Mouse (Mus musculus): Measurements from ENCODE around the gene Ninj2.
"Not testable (repeated sequence)": the region's sequence is repeated elsewhere in the genome, so short reads cannot be mapped to it uniquely, and the experiment has no call there.

Gene Ninj2

GRCm38 (mm10) chr6:120093100-120093499 is at the start of gene Ninj2:
Gene Ninj2 (plus strand): TSS chr6:120093350.
- no peak for DNase-seq (ENCODE audit: extremely low spot score, low spot score)

- DNase-seq (ENCODE audit: extremely low spot score, low spot score), result no peak
Observed at GRCm38 (mm10) chr6:120045406-120045805, 47.7 kb upstream of the Ninj2 start.

DNA sequence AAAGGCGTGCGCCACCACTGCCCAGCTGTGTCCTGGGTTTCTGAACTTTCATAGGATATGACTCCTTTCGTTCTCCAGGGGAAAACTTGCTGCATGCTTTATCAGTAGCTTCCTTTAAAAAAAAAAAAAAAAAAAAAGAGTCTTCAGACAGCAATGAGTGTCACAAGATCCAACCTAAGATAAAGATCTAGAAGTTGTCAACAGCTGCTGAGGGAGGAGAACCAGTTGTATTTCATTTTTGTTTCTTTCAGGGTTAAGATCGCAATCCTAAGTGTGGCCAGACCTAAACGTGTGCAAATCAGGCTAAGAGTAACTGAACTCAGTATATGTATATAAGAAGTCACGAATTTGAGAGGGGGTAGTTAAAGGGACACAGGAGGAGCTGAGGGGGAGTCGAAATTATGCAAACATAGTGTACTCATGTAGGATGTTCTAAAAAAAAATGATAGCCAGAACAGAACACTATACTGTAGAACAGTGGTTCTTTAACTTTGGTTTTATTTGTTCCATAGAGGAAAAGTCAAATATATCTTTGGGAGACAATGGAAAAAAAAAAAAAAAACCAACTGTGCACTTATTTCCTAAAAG is 45.4 kb upstream of the Ninj2 start:
- no peak for DNase-seq (ENCODE audit: extremely low spot score, low spot score)

DNA sequence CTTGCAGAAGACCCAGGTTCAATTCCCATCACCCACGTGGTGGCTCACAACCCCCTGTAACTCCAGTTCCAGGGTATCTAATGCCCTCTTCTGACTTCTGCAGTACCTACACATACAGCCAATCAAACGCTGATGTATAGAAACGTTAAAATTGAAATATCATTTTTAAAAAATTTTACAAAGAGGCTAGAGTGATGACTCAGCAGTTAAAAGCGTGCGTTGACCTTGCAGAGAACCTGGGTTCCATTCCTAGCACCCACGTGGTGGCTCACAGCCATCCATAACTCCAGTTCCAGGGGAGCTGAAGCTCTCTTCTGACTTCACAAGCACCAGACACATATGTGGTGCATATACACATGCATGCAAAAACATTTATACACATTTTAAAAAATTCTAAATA is 38.7 kb upstream of the Ninj2 start:
- no peak for DNase-seq (ENCODE audit: extremely low spot score, low spot score)

- DNase-seq (ENCODE audit: extremely low spot score, low spot score), result no peak
Observed at GRCm38 (mm10) chr6:120055666-120056540, 37.2 kb upstream of the Ninj2 start.

DNA sequence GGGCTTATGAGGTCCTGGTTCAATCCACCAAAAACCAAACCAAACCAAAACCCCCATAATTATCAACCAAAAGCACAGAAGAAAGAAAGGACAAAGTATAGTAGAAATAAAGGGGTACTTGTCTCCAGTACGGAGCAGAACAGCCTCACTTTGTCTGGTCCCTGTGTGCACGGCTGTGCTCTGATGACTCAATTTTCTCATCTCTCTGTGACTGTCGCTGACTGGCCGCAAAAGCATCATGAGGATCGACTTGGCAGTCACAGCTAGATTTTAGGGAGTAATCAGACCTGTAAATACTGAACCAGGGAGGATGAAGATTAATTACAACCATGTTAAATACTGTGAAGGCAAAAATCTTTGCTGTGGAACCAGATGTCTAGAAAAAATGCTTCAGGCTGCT is 30.2 kb upstream of the Ninj2 start:
- DNase-seq (ENCODE audit: extremely low spot score, low spot score), result no peak

- no peak for DNase-seq (ENCODE audit: extremely low spot score, low spot score)
Observed at GRCm38 (mm10) chr6:120064627-120065026, 28.5 kb upstream of the Ninj2 start.

GRCm38 (mm10) chr6:120065552-120066177 is 27.5 kb upstream of the Ninj2 start:
- no peak for DNase-seq (ENCODE audit: extremely low spot score, low spot score)

DNA sequence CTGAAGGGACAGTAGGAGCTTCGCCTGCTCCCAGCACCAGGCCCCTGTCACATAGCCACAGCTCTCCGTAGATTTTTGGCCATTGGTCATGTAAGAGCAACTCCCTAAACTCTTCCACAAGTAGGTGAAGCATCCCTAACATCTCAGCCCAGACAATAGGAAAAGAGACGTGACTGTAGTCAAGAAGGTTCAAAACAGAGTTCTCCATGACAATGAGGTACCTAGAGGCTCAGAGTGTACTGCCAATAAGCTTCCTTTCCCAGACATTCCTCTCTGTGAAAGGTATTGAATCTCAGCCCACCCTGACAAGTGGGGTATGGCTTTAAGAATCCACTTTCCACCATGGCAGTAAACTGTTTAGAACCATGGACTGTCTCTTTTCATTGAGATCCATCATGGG is 23.6 kb upstream of the Ninj2 start:
- DNase-seq (ENCODE audit: extremely low spot score, low spot score), result no peak

- DNase-seq (ENCODE audit: extremely low spot score, low spot score), result no peak
Observed at GRCm38 (mm10) chr6:120072630-120073029, 20.5 kb upstream of the Ninj2 start.

DNA sequence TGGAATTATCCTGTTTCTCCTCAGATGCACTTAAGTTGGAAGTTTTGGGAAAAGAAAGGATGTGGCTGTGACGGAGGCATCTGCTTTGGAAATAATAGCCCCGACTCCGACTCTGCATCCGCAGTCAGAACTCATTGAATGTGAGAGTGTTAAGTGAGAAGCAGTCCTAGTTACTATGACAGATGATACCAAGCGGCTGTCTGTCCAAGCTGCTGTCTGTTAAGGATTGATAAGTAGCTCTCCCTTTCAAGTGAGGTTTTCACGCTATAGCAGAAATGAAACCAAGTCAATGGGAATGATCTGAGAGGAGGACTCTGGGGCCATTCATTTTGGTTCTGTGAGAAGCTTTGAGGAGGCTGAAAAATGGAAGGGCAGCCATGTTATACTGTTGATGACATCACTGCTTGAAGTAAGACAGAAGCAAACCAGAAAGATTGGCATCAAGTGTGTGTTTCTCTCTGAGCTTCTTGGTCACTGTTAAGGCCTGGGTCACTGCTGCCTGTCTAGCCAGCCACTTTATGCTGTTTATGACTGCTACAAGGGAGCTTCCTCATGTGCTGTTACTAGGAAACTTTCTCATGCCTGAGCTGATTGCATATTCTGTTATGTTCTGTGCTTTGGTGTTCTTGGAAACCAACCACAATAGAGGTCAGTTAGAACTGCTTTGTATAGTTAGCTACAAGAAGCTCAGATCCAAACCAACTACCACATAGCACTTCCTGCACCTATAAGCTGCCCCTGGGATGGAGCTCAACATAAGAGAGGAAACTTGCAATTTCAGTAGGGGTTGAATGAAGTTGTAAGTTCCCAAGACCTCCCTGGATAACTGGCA is 16.3 kb upstream of the Ninj2 start:
- no peak for DNase-seq (ENCODE audit: extremely low spot score, low spot score)

DNA sequence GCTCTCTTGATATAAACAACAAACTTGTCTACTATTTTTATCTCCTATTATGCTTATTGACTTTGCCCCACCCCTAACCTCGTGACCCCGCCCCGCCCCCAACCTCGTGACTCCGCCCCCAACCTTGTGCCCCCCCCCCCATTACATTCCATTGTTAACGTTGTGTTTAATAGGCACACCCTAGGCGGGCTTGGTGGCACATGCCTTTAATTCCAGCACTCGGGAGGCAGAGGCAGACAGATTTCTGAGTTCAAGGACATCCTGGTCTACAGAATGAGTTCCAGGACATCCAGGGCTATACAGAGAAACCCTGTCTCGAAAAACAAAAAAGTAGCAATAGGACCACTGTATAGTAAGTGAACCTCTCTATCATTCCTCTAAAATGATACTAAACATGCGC is 13.6 kb upstream of the Ninj2 start:
- no peak for DNase-seq (ENCODE audit: extremely low spot score, low spot score)

GRCm38 (mm10) chr6:120081516-120081915 is 11.6 kb upstream of the Ninj2 start:
- DNase-seq (ENCODE audit: extremely low spot score, low spot score), result no peak

- no peak for DNase-seq (ENCODE audit: extremely low spot score, low spot score)
Observed at GRCm38 (mm10) chr6:120082251-120082950, 10.7 kb upstream of the Ninj2 start.

DNA sequence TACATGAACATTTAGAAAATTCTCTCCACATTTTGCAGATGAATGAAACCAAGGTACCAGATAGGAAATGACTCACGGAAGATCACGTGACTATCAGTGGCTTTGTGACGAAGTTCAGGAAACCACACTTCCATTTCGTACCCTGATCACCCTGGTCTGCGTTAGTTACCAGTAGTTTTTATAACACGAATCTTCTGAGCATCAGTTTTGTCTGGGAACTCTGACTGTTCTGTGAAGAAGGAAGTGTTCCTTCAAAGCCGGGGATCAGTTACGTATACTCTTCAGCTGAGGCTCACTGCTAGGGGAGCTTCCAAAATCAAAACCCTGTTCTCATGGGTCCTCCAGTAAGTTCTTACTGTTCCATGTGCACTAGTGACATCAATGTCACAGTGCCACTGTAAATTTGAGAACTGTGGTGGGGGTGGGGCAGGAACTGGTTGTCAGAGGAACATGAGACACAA is 10.2 kb upstream of the Ninj2 start:
- no peak for DNase-seq (ENCODE audit: extremely low spot score, low spot score)

- DNase-seq (ENCODE audit: extremely low spot score, low spot score), result no peak
Observed at GRCm38 (mm10) chr6:120083442-120083841, 9.7 kb upstream of the Ninj2 start.

DNA sequence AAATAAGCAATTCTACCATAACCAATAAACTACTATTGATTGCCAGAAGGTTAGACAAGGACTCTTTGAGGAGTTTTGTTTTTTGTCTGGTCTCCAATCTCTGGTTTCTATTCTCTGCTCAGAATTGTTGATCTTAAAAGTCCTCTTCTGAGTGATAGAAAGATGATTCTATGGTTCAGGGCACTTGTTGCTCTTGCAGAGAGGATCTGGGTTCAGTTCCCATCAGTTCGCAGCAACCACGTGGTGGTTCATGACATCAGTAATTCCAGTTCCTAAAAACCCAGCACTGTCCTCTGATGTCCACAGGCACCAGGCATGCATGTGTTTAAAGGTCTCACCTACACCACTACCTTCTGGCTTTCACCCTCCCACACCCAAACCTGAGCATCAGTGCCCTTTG is 8.2 kb upstream of the Ninj2 start:
- DNase-seq (ENCODE audit: extremely low spot score, low spot score), result no peak

DNA sequence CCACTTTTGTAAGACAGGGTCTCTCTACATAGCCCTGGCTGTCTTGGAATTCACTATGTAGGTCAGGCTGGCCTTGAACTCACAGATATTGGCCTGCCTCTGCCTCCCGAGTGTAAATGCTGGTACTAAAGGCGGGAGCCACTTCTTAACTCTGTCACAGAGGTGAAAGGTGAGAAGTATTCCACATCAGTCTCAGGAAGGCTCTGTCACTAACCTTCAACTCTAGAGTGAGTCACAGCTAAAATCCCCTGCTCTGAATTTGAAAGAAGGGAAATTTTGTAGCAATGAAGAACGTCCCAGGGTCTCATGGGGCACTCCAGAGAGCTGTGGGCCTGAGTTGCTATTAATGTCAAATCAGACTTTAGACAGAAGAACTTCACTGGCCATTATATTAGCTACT is 7.3 kb upstream of the Ninj2 start:
- no peak for DNase-seq (ENCODE audit: extremely low spot score, low spot score)

- DNase-seq (ENCODE audit: extremely low spot score, low spot score), result not testable (repeated sequence)
Observed at GRCm38 (mm10) chr6:120087041-120087440, 6.1 kb upstream of the Ninj2 start.

DNA sequence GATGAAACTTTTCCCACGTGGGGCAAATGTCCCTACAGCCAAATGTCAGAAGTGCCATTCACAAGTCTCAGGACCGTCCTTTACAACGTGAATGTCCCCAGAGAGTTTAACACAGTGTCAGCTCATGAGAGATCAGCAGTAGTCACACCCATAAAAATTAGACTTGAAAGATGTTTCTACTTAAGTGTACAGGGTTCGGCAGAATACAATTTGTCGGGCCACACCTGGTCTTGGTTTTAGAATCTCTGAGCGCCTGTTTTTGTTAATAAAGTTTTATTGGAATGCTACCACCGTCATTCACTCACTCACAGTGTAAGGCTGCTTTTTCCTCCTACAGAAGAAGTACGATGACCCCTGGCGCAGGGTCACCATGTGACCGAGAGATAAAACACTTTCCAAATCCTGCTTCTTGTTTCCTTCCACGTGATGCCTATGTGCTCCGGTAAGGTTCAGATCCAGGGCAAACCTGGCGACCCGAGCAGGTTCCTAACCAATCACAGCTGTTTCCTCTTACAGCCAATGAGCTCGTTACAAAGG is 2.4 kb upstream of the Ninj2 start:
- DNase-seq (ENCODE audit: extremely low spot score, low spot score), result no peak

GRCm38 (mm10) chr6:120091956-120092355 is 1.2 kb upstream of the Ninj2 start:
- no peak for DNase-seq (ENCODE audit: extremely low spot score, low spot score)
